ENCODE assay signal across 26 mouse cellular contexts in the genomic region with DNA sequence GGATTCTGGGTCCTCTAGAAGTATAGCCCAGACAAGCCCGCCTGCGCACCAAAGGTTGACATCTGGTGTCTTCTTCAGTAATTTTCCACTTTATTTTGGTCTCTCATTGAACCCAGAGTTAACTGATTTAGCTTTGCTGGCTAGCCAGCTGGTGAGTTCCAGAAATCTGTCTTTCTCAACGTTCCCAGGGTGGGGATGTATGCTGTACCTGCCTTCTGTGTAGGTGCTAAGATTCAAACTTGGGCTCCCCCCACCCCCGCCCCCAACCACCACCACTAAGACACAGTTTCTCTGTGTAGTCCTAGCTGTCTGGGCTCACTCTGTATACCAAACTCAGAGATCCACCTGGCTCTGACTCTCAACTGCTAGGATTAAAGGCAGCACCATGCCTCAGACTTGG.
DNase-seq lines count a peak whose midpoint lies in the region; ATAC-seq and TF ChIP-seq lines count a peak whose summit lies in the region.
"Had no signal": no experiment of that assay in that cellular context is flagged by ENCODE, and none has a peak within 500 bp of the region (broad histone marks: within the 10 kb centered on the region; RNA-seq: fewer than 3 reads in every experiment).

No protein-coding gene starts in this region.

- no peak overlapping the region for H3K4me3 ChIP-seq in heart, embryonic 11.5 days (ENCODE audit: low read depth, low read length)
- H3K4me3 ChIP-seq in cortical plate, adult 2 months (ENCODE audit: insufficient read depth, low read length), result no peak overlapping the region
- H3K4me3 ChIP-seq: forebrain, embryonic 10.5 days; forebrain, embryonic 13.5 days; heart, embryonic 13.5 days had no signal

- TF ChIP-seq CTCF in cortical plate, adult 2 months (IDR thresholded peaks at IDR 0.05; ENCODE audit: extremely low read depth, insufficient read depth, low read length), result no peak

- H3K4me2 ChIP-seq in heart, embryonic 11.5 days, result no peak overlapping the region
- H3K4me2 ChIP-seq: forebrain, embryonic 13.5 days; heart, embryonic 13.5 days; hindbrain, embryonic 14.5 days had no signal

- no peak for TF ChIP-seq POLR2A in cortical plate, adult 2 months (IDR thresholded peaks at IDR 0.05; ENCODE audit: extremely low read depth, insufficient read depth, low read length)

- peak; percentile 64 for DNase-seq in heart, adult 11 months
- peak; percentile 25 for DNase-seq in layer of hippocampus, adult 9-11 months
- DNase-seq in layer of hippocampus, adult 8-10 months (ENCODE audit: low spot score in 2 of 2), result no peak
- DNase-seq in adrenal gland, postnatal 36 days, result no peak
- no peak for DNase-seq in left cerebral cortex, adult 9 months (ENCODE audit: low spot score in 2 of 2)
- DNase-seq: adrenal gland, postnatal 10 days; B cell, adult 2 months; cerebellum, adult 11-12 months; cerebellum, adult 8-10 months; cerebellum, postnatal 10 days; cerebellum, postnatal 36 days; gastrocnemius, postnatal 25 days; heart, postnatal 14 days; heart, postnatal 4 days had no signal

- 89% methylated on average over 4 of the region's 4 CpGs for WGBS in heart, embryonic 11.5 days (ENCODE audit: insufficient replicate concordance)

- ATAC-seq in heart, embryonic 11.5 days (replicated peaks; ENCODE audit: insufficient number of reproducible peaks, low FRiP score, low TSS enrichment), result no peak
- ATAC-seq: forebrain, embryonic 13.5 days; forebrain, embryonic 16.5 days; hindbrain, postnatal 0 days; inflammation-experienced regulatory T-cells, adult 6 months; Patski had no signal

- H3K9ac ChIP-seq in heart, embryonic 11.5 days (ENCODE audit: low read depth, low read length), result no peak overlapping the region
- H3K9ac ChIP-seq: forebrain, embryonic 13.5 days; heart, embryonic 13.5 days; hindbrain, embryonic 14.5 days had no signal

- H3K27ac ChIP-seq in heart, embryonic 11.5 days (ENCODE audit: low read depth, low read length), result no peak overlapping the region
- peak overlapping the region; percentile 70 for H3K27ac ChIP-seq in cortical plate, adult 2 months (ENCODE audit: insufficient read depth, low read length)
- H3K27ac ChIP-seq: forebrain, embryonic 10.5 days; forebrain, embryonic 13.5 days; heart, embryonic 13.5 days; hindbrain, embryonic 14.5 days; hindbrain, postnatal 0 days had no signal

- no peaks in the 10 kb centered on the region for H3K27me3 ChIP-seq in heart, embryonic 11.5 days (ENCODE audit: control insufficient read depth, insufficient read depth, low read length)
- H3K27me3 ChIP-seq: CH12.LX; forebrain, embryonic 13.5 days; heart, embryonic 13.5 days; Patski had no signal

- no peaks in the 10 kb centered on the region for H3K4me1 ChIP-seq in heart, embryonic 11.5 days (ENCODE audit: control insufficient read depth, insufficient read depth, low read length)
- H3K4me1 ChIP-seq in cortical plate, adult 2 months (ENCODE audit: control insufficient read depth, insufficient read depth, low read length), result peaks cover 7% of the 10 kb centered on the region
- H3K4me1 ChIP-seq: forebrain, embryonic 10.5 days; forebrain, embryonic 13.5 days; heart, embryonic 13.5 days had no signal

- no peaks in the 10 kb centered on the region for H3K9me3 ChIP-seq in heart, embryonic 11.5 days (replicated peaks; ENCODE audit: control insufficient read depth, low read length)
- H3K9me3 ChIP-seq: forebrain, embryonic 10.5 days; forebrain, embryonic 13.5 days; G1E; heart, embryonic 13.5 days had no signal

- 0 out of 2 replicates have a peak, but pooled peaks cover 3% of the 10 kb centered on the region for H3K36me3 ChIP-seq in heart, embryonic 11.5 days (ENCODE audit: control insufficient read depth, insufficient read depth, low read length)

Comparison
In these comparisons a context has a peak if more than half of its experiments do, and no peak if none do; other contexts are left out.
1. DNase-seq: peak in heart, adult 11 months (single experiment) and layer of hippocampus, adult 9-11 months (single experiment); none in layer of hippocampus, adult 8-10 months (0 of 2), adrenal gland, postnatal 36 days (0 of 2) and left cerebral cortex, adult 9 months (0 of 2).